Mouse (Mus musculus): ENCODE measurements at regions not wholly inside any gene's neighbourhood (a gene's known extent, or its start where the extent isn't known, plus 50 kb on each side); places are given as distances from the start of the nearest gene placed in this dataset.

GRCm38 (mm10) chr4:64527724-64528332 lies 481.0 kb upstream of the Tnc start:
- Histone ChIP-seq H3K4me1 (ENCODE audit: control insufficient read depth, low read depth, low read length) (no peaks in the 10 kb centered on the region), H3K36me3 (ENCODE audit: control insufficient read depth, insufficient read depth) (no peaks in the 10 kb centered on the region), H3K9ac (ENCODE audit: low read depth, low read length) (no peak overlapping the region), H3K27ac (ENCODE audit: low read length) (no peak overlapping the region), H3K4me2 (ENCODE audit: low read depth, low read length) (no peak overlapping the region), H3K4me3 (ENCODE audit: low read depth, low read length) (no peak overlapping the region), H3K9me3 (replicated peaks; ENCODE audit: control insufficient read depth, low read length) (no peaks in the 10 kb centered on the region), H3K27me3 (ENCODE audit: control insufficient read depth, insufficient read depth, low read depth, low read length) (no peaks in the 10 kb centered on the region)
- ATAC-seq (ENCODE audit: low read depth) = no peak
- 63% methylated on average over 4 of the region's 4 CpGs for WGBS (ENCODE audit: insufficient replicate concordance)

- 52% methylated on average over 4 of the region's 4 CpGs for WGBS (ENCODE audit: insufficient replicate concordance)
- H3K9me3 ChIP-seq (replicated peaks; ENCODE audit: control insufficient read depth, low read length) = no peaks in the 10 kb centered on the region
- no peaks in the 10 kb centered on the region for H3K36me3 ChIP-seq (ENCODE audit: control insufficient read depth, insufficient read depth)
- no peaks in the 10 kb centered on the region for H3K4me1 ChIP-seq (ENCODE audit: control insufficient read depth, low read depth, low read length)
- no peak for ATAC-seq (ENCODE audit: low read depth)
- no peaks in the 10 kb centered on the region for H3K27me3 ChIP-seq (ENCODE audit: control insufficient read depth, insufficient read depth, low read depth, low read length)
- no peak overlapping the region for H3K4me2 ChIP-seq (ENCODE audit: low read depth, low read length)
- no peak overlapping the region for H3K27ac ChIP-seq (ENCODE audit: low read length)
- no peak overlapping the region for H3K4me3 ChIP-seq (ENCODE audit: low read depth, low read length)
- no peak overlapping the region for H3K9ac ChIP-seq (ENCODE audit: low read depth, low read length)
Observed at GRCm38 (mm10) chr4:64530585-64530984, 483.8 kb upstream of the Tnc start.

- no peaks in the 10 kb centered on the region for H3K4me1 ChIP-seq (ENCODE audit: control insufficient read depth, low read depth, low read length)
- H3K27me3 ChIP-seq (ENCODE audit: control insufficient read depth, insufficient read depth, low read depth, low read length) = no peaks in the 10 kb centered on the region
- no peaks in the 10 kb centered on the region for H3K9me3 ChIP-seq (replicated peaks; ENCODE audit: control insufficient read depth, low read length)
- H3K27ac ChIP-seq (ENCODE audit: low read length) = no peak overlapping the region
- WGBS (ENCODE audit: insufficient replicate concordance) = 43% methylated on average over 3 of the region's 3 CpGs
- H3K9ac ChIP-seq (ENCODE audit: low read depth, low read length) = no peak overlapping the region
- H3K4me2 ChIP-seq (ENCODE audit: low read depth, low read length) = no peak overlapping the region
- ATAC-seq (ENCODE audit: low read depth) = no peak
- no peak overlapping the region for H3K4me3 ChIP-seq (ENCODE audit: low read depth, low read length)
- H3K36me3 ChIP-seq (ENCODE audit: control insufficient read depth, insufficient read depth) = no peaks in the 10 kb centered on the region
Observed at GRCm38 (mm10) chr4:64533019-64533418, 486.2 kb upstream of the Tnc start.

- no peak overlapping the region for H3K27ac ChIP-seq (ENCODE audit: low read length)
- H3K4me3 ChIP-seq (ENCODE audit: low read depth, low read length) = no peak overlapping the region
- no peaks in the 10 kb centered on the region for H3K27me3 ChIP-seq (ENCODE audit: control insufficient read depth, insufficient read depth, low read depth, low read length)
- no peak overlapping the region for H3K4me2 ChIP-seq (ENCODE audit: low read depth, low read length)
- no peaks in the 10 kb centered on the region for H3K4me1 ChIP-seq (ENCODE audit: control insufficient read depth, low read depth, low read length)
- H3K36me3 ChIP-seq (ENCODE audit: control insufficient read depth, insufficient read depth) = no peaks in the 10 kb centered on the region
- no peak overlapping the region for H3K9ac ChIP-seq (ENCODE audit: low read depth, low read length)
- H3K9me3 ChIP-seq (replicated peaks; ENCODE audit: control insufficient read depth, low read length) = no peaks in the 10 kb centered on the region
- WGBS (ENCODE audit: insufficient replicate concordance) = 55% methylated on average over 6 of the region's 6 CpGs
- no peak for ATAC-seq (ENCODE audit: low read depth)
Observed at GRCm38 (mm10) chr4:64535554-64536253, 488.9 kb upstream of the Tnc start.

GRCm38 (mm10) chr4:64538009-64538408 lies 491.2 kb upstream of the Tnc start:
- Histone ChIP-seq H3K9ac (ENCODE audit: low read depth, low read length) (no peak overlapping the region), H3K4me2 (ENCODE audit: low read depth, low read length) (no peak overlapping the region), H3K4me3 (ENCODE audit: low read depth, low read length) (no peak overlapping the region), H3K9me3 (replicated peaks; ENCODE audit: control insufficient read depth, low read length) (no peaks in the 10 kb centered on the region), H3K4me1 (ENCODE audit: control insufficient read depth, low read depth, low read length) (no peaks in the 10 kb centered on the region), H3K27me3 (ENCODE audit: control insufficient read depth, insufficient read depth, low read depth, low read length) (no peaks in the 10 kb centered on the region), H3K27ac (ENCODE audit: low read length) (no peak overlapping the region), H3K36me3 (ENCODE audit: control insufficient read depth, insufficient read depth) (no peaks in the 10 kb centered on the region)
- 64% methylated on average over 4 of the region's 4 CpGs for whole genome bisulfite sequencing (ENCODE audit: insufficient replicate concordance)
- ATAC-seq (ENCODE audit: low read depth) = no peak

- ATAC-seq (ENCODE audit: low read depth) = no peak
Observed at GRCm38 (mm10) chr4:64544576-64545185, 497.9 kb upstream of the Tnc start.

GRCm38 (mm10) chr4:64546386-64546785 lies 499.6 kb upstream of the Tnc start:
- no peaks in the 10 kb centered on the region for H3K36me3 ChIP-seq (ENCODE audit: control insufficient read depth, insufficient read depth)
- H3K27ac ChIP-seq (ENCODE audit: low read length) = no peak overlapping the region
- H3K4me2 ChIP-seq (ENCODE audit: low read depth, low read length) = no peak overlapping the region
- ATAC-seq (ENCODE audit: low read depth) = no peak
- H3K27me3 ChIP-seq (ENCODE audit: control insufficient read depth, insufficient read depth, low read depth, low read length) = no peaks in the 10 kb centered on the region
- no peak overlapping the region for H3K9ac ChIP-seq (ENCODE audit: low read depth, low read length)
- H3K4me3 ChIP-seq (ENCODE audit: low read depth, low read length) = no peak overlapping the region
- H3K4me1 ChIP-seq (ENCODE audit: control insufficient read depth, low read depth, low read length) = no peaks in the 10 kb centered on the region
- no peaks in the 10 kb centered on the region for H3K9me3 ChIP-seq (replicated peaks; ENCODE audit: control insufficient read depth, low read length)
- 72% methylated on average over 4 of the region's 4 CpGs for WGBS (ENCODE audit: insufficient replicate concordance)

More at GRCm38 (mm10) chr4:64544576-64545185, 497.9 kb upstream of the Tnc start:
- Histone ChIP-seq H3K4me1 (ENCODE audit: control insufficient read depth, low read depth, low read length) (no peaks in the 10 kb centered on the region), H3K27ac (ENCODE audit: low read length) (no peak overlapping the region), H3K27me3 (ENCODE audit: control insufficient read depth, insufficient read depth, low read depth, low read length) (no peaks in the 10 kb centered on the region), H3K4me3 (ENCODE audit: low read depth, low read length) (no peak overlapping the region), H3K36me3 (ENCODE audit: control insufficient read depth, insufficient read depth) (no peaks in the 10 kb centered on the region), H3K9me3 (replicated peaks; ENCODE audit: control insufficient read depth, low read length) (no peaks in the 10 kb centered on the region), H3K9ac (ENCODE audit: low read depth, low read length) (no peak overlapping the region), H3K4me2 (ENCODE audit: low read depth, low read length) (no peak overlapping the region)
- 39% methylated on average over 4 of the region's 4 CpGs for WGBS (ENCODE audit: insufficient replicate concordance)

GRCm38 (mm10) chr4:64562511-64562910 lies 515.7 kb upstream of the Tnc start:
- WGBS (ENCODE audit: insufficient replicate concordance) = 54% methylated on average over 1 of the region's 1 CpGs
- H3K4me1 ChIP-seq (ENCODE audit: control insufficient read depth, low read depth, low read length) = no peaks in the 10 kb centered on the region
- H3K36me3 ChIP-seq (ENCODE audit: control insufficient read depth, insufficient read depth) = no peaks in the 10 kb centered on the region
- H3K27ac ChIP-seq (ENCODE audit: low read length) = no peak overlapping the region
- H3K4me2 ChIP-seq (ENCODE audit: low read depth, low read length) = no peak overlapping the region
- no peak overlapping the region for H3K9ac ChIP-seq (ENCODE audit: low read depth, low read length)
- ATAC-seq (ENCODE audit: low read depth) = no peak
- H3K4me3 ChIP-seq (ENCODE audit: low read depth, low read length) = no peak overlapping the region
- no peaks in the 10 kb centered on the region for H3K9me3 ChIP-seq (replicated peaks; ENCODE audit: control insufficient read depth, low read length)
- H3K27me3 ChIP-seq (ENCODE audit: control insufficient read depth, insufficient read depth, low read depth, low read length) = no peaks in the 10 kb centered on the region

GRCm38 (mm10) chr4:64563996-64564395 lies 517.2 kb upstream of the Tnc start:
- H3K4me2 ChIP-seq (ENCODE audit: low read depth, low read length) = no peak overlapping the region
- H3K27ac ChIP-seq (ENCODE audit: low read length) = no peak overlapping the region
- 62% methylated on average over 3 of the region's 3 CpGs for WGBS (ENCODE audit: insufficient replicate concordance)
- H3K36me3 ChIP-seq (ENCODE audit: control insufficient read depth, insufficient read depth) = no peaks in the 10 kb centered on the region
- no peak for ATAC-seq (ENCODE audit: low read depth)
- no peaks in the 10 kb centered on the region for H3K4me1 ChIP-seq (ENCODE audit: control insufficient read depth, low read depth, low read length)
- H3K9me3 ChIP-seq (replicated peaks; ENCODE audit: control insufficient read depth, low read length) = no peaks in the 10 kb centered on the region
- no peak overlapping the region for H3K9ac ChIP-seq (ENCODE audit: low read depth, low read length)
- H3K4me3 ChIP-seq (ENCODE audit: low read depth, low read length) = no peak overlapping the region
- H3K27me3 ChIP-seq (ENCODE audit: control insufficient read depth, insufficient read depth, low read depth, low read length) = no peaks in the 10 kb centered on the region
